Mouse (Mus musculus) forebrain, embryonic 16.5 days (tissue): ENCODE results near the gene Gm10322. TPM values are rescaled to one million over a fixed set of nuclear protein-coding genes. Genes with fewer than 3 reads are reported as not detected.
A peak's percentile ranks its signal among the peaks of the same experiment; 100 is the strongest.

Source experiments
- ATAC-seq: fragments of 200-750 bp; cut with Nextera tagmentation; 2 replicates; pipeline ENCODE4 v1.8.0; 2017; ENCODE audit warnings: mild to moderate bottlenecking, moderate library complexity
- H3K27ac ChIP-seq: fragments of 300-500 bp; sonication (generic); 2 replicates; pipeline ENCODE4 v1.5.1; 2014; ENCODE audit warnings: low read length, control low read depth
- H3K27me3 ChIP-seq: fragments of 300-500 bp; sonication (generic); replicated peaks from 2 replicates; pipeline ENCODE4 v1.6.1; 2014; ENCODE audit warnings: low read length; ENCODE audit not compliant: control insufficient read depth, insufficient read depth
- H3K36me3 ChIP-seq: fragments of 300-500 bp; sonication (generic); 2 replicates; pipeline ENCODE4 v1.6.1; 2014; ENCODE audit not compliant: control insufficient read depth, insufficient read depth
- H3K4me1 ChIP-seq: fragments of 300-500 bp; sonication (generic); replicated peaks from 2 replicates; pipeline ENCODE4 v1.6.1; 2014; ENCODE audit warnings: low read length; ENCODE audit not compliant: control insufficient read depth, insufficient read depth
- H3K4me2 ChIP-seq: fragments of 300-500 bp; sonication (generic); 2 replicates; pipeline ENCODE4 v1.6.1; 2014; ENCODE audit warnings: mild to moderate bottlenecking, low read length, control low read depth
- H3K4me3 ChIP-seq: fragments of 300-500 bp; sonication (generic); replicated peaks from 2 replicates; pipeline ENCODE4 v1.5.1; 2014; ENCODE audit warnings: mild to moderate bottlenecking, low read length, control low read depth
- H3K9ac ChIP-seq: fragments of 300-500 bp; sonication (generic); replicated peaks from 2 replicates; pipeline ENCODE4 v1.6.1; 2014; ENCODE audit warnings: low read depth, low read length, control low read depth
- H3K9me3 ChIP-seq: fragments of 300-500 bp; sonication (generic); 2 replicates; pipeline ENCODE4 v1.6.1; 2016; ENCODE audit warnings: low read length; ENCODE audit not compliant: control insufficient read depth
- WGBS: fragments of 180-500 bp; shearing (Covaris S2); extraction: QIAGEN DNeasy Blood & Tissue Kit; methylation state at CpG from one replicate; pipeline ENCODE4 v1.1.7; 2014; 5-methylcytosine and 5-hydroxymethylcytosine counted together
- polyA plus RNA-seq: library from polyadenylated mRNA; unstranded; fragments of >200 nt; fragmentation: Nextera tagmentation; extraction: Ambion mirVana; gene quantifications from 2 replicates; pipeline ENCODE4 v1.2.1, GENCODE M21; 2015

Gene Gm10322
- polyA plus RNA-seq, 1 experiment from 2014 or later, result not detected

GRCm38 (mm10) chr10:59590606-59591005 lies 25.3 kb upstream of the Gm10322 start:
- Histone ChIP-seq H3K4me2 (no peak overlapping the region), H3K4me1 (no peaks in the 10 kb centered on the region), H3K4me3 (no peak overlapping the region), H3K9me3 (no peaks in the 10 kb centered on the region), H3K27me3 (no peaks in the 10 kb centered on the region), H3K9ac (no peak overlapping the region), H3K36me3 (no peaks in the 10 kb centered on the region), H3K27ac (no peak overlapping the region)
- WGBS, result over 99% methylated on average over 9 of the region's 9 CpGs
- ATAC-seq, result no peak

GRCm38 (mm10) chr10:59593826-59594570 lies 21.9 kb upstream of the Gm10322 start:
- 77% methylated on average over 13 of the region's 13 CpGs for WGBS
- H3K27me3 ChIP-seq, result no peaks in the 10 kb centered on the region
- no peaks in the 10 kb centered on the region for H3K9me3 ChIP-seq
- H3K4me2 ChIP-seq, result no peak overlapping the region
- ATAC-seq, result peak; percentile 47; the same call in 1 of the 2 replicates
- no peak overlapping the region for H3K27ac ChIP-seq
- no peak overlapping the region for H3K9ac ChIP-seq
- no peak overlapping the region for H3K4me3 ChIP-seq
- H3K4me1 ChIP-seq, result no peaks in the 10 kb centered on the region
- H3K36me3 ChIP-seq, result no peaks in the 10 kb centered on the region

- Histone ChIP-seq H3K9ac (no peak overlapping the region), H3K9me3 (no peaks in the 10 kb centered on the region), H3K4me1 (peaks cover 8% of the 10 kb centered on the region; the same call in 1 of the 2 replicates), H3K36me3 (no peaks in the 10 kb centered on the region), H3K4me3 (no peak overlapping the region), H3K27me3 (no peaks in the 10 kb centered on the region), H3K27ac (no peak overlapping the region), H3K4me2 (no peak overlapping the region)
- WGBS, result 82% methylated on average over 8 of the region's 8 CpGs
- no peak for ATAC-seq
These were observed 15.3 kb upstream of the Gm10322 start for GRCm38 (mm10) chr10:59600516-59600915.

GRCm38 (mm10) chr10:59602043-59602442 lies 13.8 kb upstream of the Gm10322 start:
- Histone ChIP-seq H3K27me3 (no peaks in the 10 kb centered on the region), H3K4me1 (peaks cover 8% of the 10 kb centered on the region; the same call in 1 of the 2 replicates), H3K9ac (no peak overlapping the region), H3K27ac (peak overlapping the region; percentile 64), H3K36me3 (no peaks in the 10 kb centered on the region), H3K4me3 (no peak overlapping the region), H3K9me3 (no peaks in the 10 kb centered on the region), H3K4me2 (no peak overlapping the region)
- 0 out of 2 replicates have a peak, but pooled peaks have one; percentile 12 for ATAC-seq
- WGBS, result 57% methylated on average over 8 of the region's 8 CpGs

GRCm38 (mm10) chr10:59602891-59603290 lies 13.0 kb upstream of the Gm10322 start:
- WGBS, result 62% methylated on average over 14 of the region's 14 CpGs
- ATAC-seq, result no peak

GRCm38 (mm10) chr10:59603843-59604242 lies 12.0 kb upstream of the Gm10322 start:
- Histone ChIP-seq H3K9me3 (no peaks in the 10 kb centered on the region), H3K9ac (no peak overlapping the region), H3K36me3 (no peaks in the 10 kb centered on the region), H3K4me3 (no peak overlapping the region), H3K4me1 (peaks cover 8% of the 10 kb centered on the region; the same call in 1 of the 2 replicates), H3K27ac (no peak overlapping the region), H3K4me2 (no peak overlapping the region), H3K27me3 (no peaks in the 10 kb centered on the region)
- 64% methylated on average over 5 of the region's 5 CpGs for WGBS
- ATAC-seq, result no peak

More at GRCm38 (mm10) chr10:59602891-59603290, 13.0 kb upstream of the Gm10322 start:
- no peak overlapping the region for H3K27ac ChIP-seq
- no peak overlapping the region for H3K4me2 ChIP-seq
- H3K4me3 ChIP-seq, result no peak overlapping the region
- no peaks in the 10 kb centered on the region for H3K27me3 ChIP-seq
- peaks cover 8% of the 10 kb centered on the region; the same call in 1 of the 2 replicates for H3K4me1 ChIP-seq
- no peaks in the 10 kb centered on the region for H3K36me3 ChIP-seq
- no peaks in the 10 kb centered on the region for H3K9me3 ChIP-seq
- H3K9ac ChIP-seq, result no peak overlapping the region

GRCm38 (mm10) chr10:59604879-59605464 lies 10.9 kb upstream of the Gm10322 start:
- Histone ChIP-seq H3K27me3 (no peaks in the 10 kb centered on the region), H3K36me3 (no peaks in the 10 kb centered on the region), H3K4me3 (no peak overlapping the region), H3K9me3 (no peaks in the 10 kb centered on the region), H3K9ac (no peak overlapping the region), H3K4me1 (peaks cover 8% of the 10 kb centered on the region; the same call in 1 of the 2 replicates), H3K4me2 (no peak overlapping the region), H3K27ac (no peak overlapping the region)
- 64% methylated on average over 11 of the region's 11 CpGs for WGBS
- ATAC-seq, result no peak

GRCm38 (mm10) chr10:59613276-59613675 lies 2.6 kb upstream of the Gm10322 start:
- H3K4me2 ChIP-seq, result no peak overlapping the region
- H3K4me3 ChIP-seq, result no peak overlapping the region
- H3K9me3 ChIP-seq, result no peaks in the 10 kb centered on the region
- WGBS, result 69% methylated on average over 5 of the region's 5 CpGs
- no peak for ATAC-seq
- H3K27me3 ChIP-seq, result no peaks in the 10 kb centered on the region
- no peak overlapping the region for H3K27ac ChIP-seq
- H3K4me1 ChIP-seq, result peaks cover 21% of the 10 kb centered on the region
- no peak overlapping the region for H3K9ac ChIP-seq
- H3K36me3 ChIP-seq, result no peaks in the 10 kb centered on the region

- Histone ChIP-seq H3K36me3 (no peaks in the 10 kb centered on the region), H3K27ac (no peak overlapping the region), H3K4me1 (peaks cover 21% of the 10 kb centered on the region), H3K9ac (no peak overlapping the region), H3K4me3 (no peak overlapping the region), H3K4me2 (peak overlapping the region; percentile 78; the same call in 1 of the 2 replicates), H3K9me3 (no peaks in the 10 kb centered on the region), H3K27me3 (no peaks in the 10 kb centered on the region)
- no peak for ATAC-seq
- WGBS, result 81% methylated on average over 5 of the region's 5 CpGs
These were observed 1.7 kb upstream of the Gm10322 start for GRCm38 (mm10) chr10:59614141-59614540.
